Mouse (Mus musculus) cerebellum, adult 2 months (tissue): ENCODE data around the gene Msi2.

Experiments
- CTCF ChIP-seq: fragments of 200-500 bp; IDR thresholded peaks from 2 replicates; pipeline ENCODE4 v1.5.1; 2011; ENCODE audit warnings: low read depth, mild to moderate bottlenecking, control low read depth, low read length, moderate library complexity, borderline replicate concordance; ENCODE audit not compliant: insufficient read depth
- POLR2A ChIP-seq: fragments of 200-500 bp; IDR thresholded peaks from 2 replicates; pipeline ENCODE4 v1.6.1; 2011; ENCODE audit warnings: low read length, control low read depth, borderline replicate concordance; ENCODE audit not compliant: insufficient read depth

GRCm38 (mm10) chr11:88603366-88603765, 114.9 kb downstream of the Msi2 start:
- TF ChIP-seq CTCF (no peak), POLR2A (no peak)
